Mouse (Mus musculus) myocyte (in vitro differentiated cells): ENCODE measurements around the gene Noct. TPM values are rescaled to one million over a fixed set of nuclear protein-coding genes. Genes with fewer than 3 reads are reported as not detected.

Source experiments
- H3K27me3 ChIP-seq: one replicate; pipeline ENCODE4 v1.6.1; 2011; ENCODE audit not compliant: control insufficient read depth, insufficient read depth, insufficient read length
- H3K36me3 ChIP-seq: one replicate; pipeline ENCODE4 v1.6.1; 2011; ENCODE audit not compliant: control insufficient read depth, insufficient read depth
- H3K4me2 ChIP-seq: one replicate; pipeline ENCODE4 v1.6.1; 2011; ENCODE audit warnings: low read depth, control low read depth
- H3K4me3 ChIP-seq: one replicate; pipeline ENCODE4 v1.5.1; 2011; ENCODE audit warnings: mild to moderate bottlenecking, control low read depth, moderate library complexity
- H3K79me2 ChIP-seq: one replicate; pipeline ENCODE4 v1.6.1; 2011; ENCODE audit not compliant: control insufficient read depth, insufficient read depth
- H3ac ChIP-seq: one replicate; pipeline ENCODE4 v1.6.1; 2011; ENCODE audit not compliant: control insufficient read depth, insufficient read length
- CEBPB ChIP-seq: IDR thresholded peaks from 2 replicates; pipeline ENCODE4 v1.6.1; 2011; ENCODE audit warnings: mild to moderate bottlenecking, moderate library complexity; ENCODE audit not compliant: poor library complexity, insufficient read depth, severe bottlenecking
- E2F4 ChIP-seq: IDR thresholded peaks from one replicate; pipeline ENCODE4 v1.6.1; 2011; ENCODE audit warnings: mild to moderate bottlenecking, control low read depth, moderate library complexity; ENCODE audit not compliant: insufficient read depth
- MAX ChIP-seq: IDR thresholded peaks from one replicate; pipeline ENCODE4 v1.6.1; 2011; ENCODE audit warnings: low read depth, mild to moderate bottlenecking, control low read depth
- MYOD1 ChIP-seq, 3 experiments: IDR thresholded peaks; one replicate each; pipeline ENCODE4 v1.6.1; 2011; ENCODE audit warnings: control low read depth in 2 of 3, low read depth in 2 of 3, mild to moderate bottlenecking in 2 of 3, moderate library complexity in 1 of 3; ENCODE audit not compliant: insufficient read length in 2 of 3, control insufficient read depth in 1 of 3
- MYOG ChIP-seq, 3 experiments: IDR thresholded peaks; one replicate each; pipeline ENCODE4 v1.6.1; 2011; ENCODE audit warnings: control low read depth in 2 of 3, low read depth in 2 of 3, mild to moderate bottlenecking in 2 of 3; ENCODE audit not compliant: insufficient read length in 2 of 3, control insufficient read depth in 1 of 3, insufficient read depth in 1 of 3
- POLR2A ChIP-seq: IDR thresholded peaks from one replicate; pipeline ENCODE4 v1.6.1; 2011; ENCODE audit warnings: low read depth, mild to moderate bottlenecking, control low read depth, moderate library complexity; ENCODE audit not compliant: insufficient read length
- POLR2AphosphoS2 ChIP-seq: IDR thresholded peaks from one replicate; pipeline ENCODE4 v1.6.1; 2011; ENCODE audit warnings: low read depth, control low read depth; ENCODE audit not compliant: insufficient read length
- REST ChIP-seq: IDR thresholded peaks from one replicate; pipeline ENCODE4 v1.6.1; 2011; ENCODE audit warnings: mild to moderate bottlenecking, control low read depth, moderate library complexity; ENCODE audit not compliant: insufficient read depth, insufficient read length
- SRF ChIP-seq: IDR thresholded peaks from one replicate; pipeline ENCODE4 v1.6.1; 2011; ENCODE audit warnings: low read depth; ENCODE audit not compliant: control insufficient read depth, insufficient read length
- TCF12 ChIP-seq: IDR thresholded peaks from one replicate; pipeline ENCODE4 v1.6.1; 2011; ENCODE audit warnings: mild to moderate bottlenecking, control low read depth; ENCODE audit not compliant: poor library complexity, insufficient read depth, severe bottlenecking
- TCF3 ChIP-seq: IDR thresholded peaks from one replicate; pipeline ENCODE4 v1.6.1; 2011; ENCODE audit warnings: low read depth, control low read depth; ENCODE audit not compliant: insufficient read length
- USF1 ChIP-seq: IDR thresholded peaks from one replicate; pipeline ENCODE4 v1.6.1; 2011; ENCODE audit warnings: low read depth, mild to moderate bottlenecking, control low read depth, moderate library complexity
- polyA plus RNA-seq: library from polyadenylated mRNA; unstranded; fragments of >200 nt; fragmentation: generic; extraction: Trizol; gene quantifications from one replicate; pipeline ENCODE4 v1.2.1, GENCODE M21; 2012; ENCODE audit warnings: missing spikeins

Gene Noct
- polyA plus RNA-seq, 1 experiment: 7.2 TPM

GRCm38 (mm10) chr3:51234752-51235055 is 10.5 kb downstream of the Noct start:
- Histone ChIP-seq H3K27me3 (no peaks in the 10 kb centered on the region), H3K36me3 (no peaks in the 10 kb centered on the region), H3K4me3 (no peak overlapping the region), H3K4me2 (no peak overlapping the region), H3K79me2 (peaks cover 48% of the 10 kb centered on the region), H3ac (no peak overlapping the region)
- TF ChIP-seq SRF (no peak), MYOD1 (IDR thresholded peaks at IDR 0.05; ENCODE audit: control insufficient read depth in 1 of 3, insufficient read length in 2 of 3, low read depth in 2 of 3) (no peak), CEBPB (no peak), POLR2AphosphoS2 (no peak), TCF3 (no peak), POLR2A (no peak), MAX (no peak), E2F4 (no peak), MYOG (IDR thresholded peaks at IDR 0.05; ENCODE audit: control insufficient read depth in 1 of 3, insufficient read depth in 1 of 3, insufficient read length in 2 of 3, low read depth in 2 of 3) (no peak), REST (no peak), USF1 (no peak)

GRCm38 (mm10) chr3:51238515-51238914 is 14.3 kb downstream of the Noct start:
- H3K4me2 ChIP-seq: no peak overlapping the region
- H3K27me3 ChIP-seq: no peaks in the 10 kb centered on the region
- peaks cover 23% of the 10 kb centered on the region for H3K79me2 ChIP-seq
- H3ac ChIP-seq: no peak overlapping the region
- no peak for TF ChIP-seq POLR2A
- no peak for TF ChIP-seq CEBPB
- TF ChIP-seq MYOG (IDR thresholded peaks at IDR 0.05; ENCODE audit: control insufficient read depth in 1 of 3, insufficient read depth in 1 of 3, insufficient read length in 2 of 3, low read depth in 2 of 3): no peak
- TF ChIP-seq E2F4: no peak
- TF ChIP-seq USF1: no peak
- no peak for TF ChIP-seq TCF12
- H3K36me3 ChIP-seq: no peaks in the 10 kb centered on the region
- H3K4me3 ChIP-seq: no peak overlapping the region

- Histone ChIP-seq H3ac (no peak overlapping the region), H3K4me2 (no peak overlapping the region), H3K36me3 (no peaks in the 10 kb centered on the region), H3K79me2 (peaks cover 18% of the 10 kb centered on the region), H3K4me3 (no peak overlapping the region), H3K27me3 (no peaks in the 10 kb centered on the region)
- TF ChIP-seq MYOG (IDR thresholded peaks at IDR 0.05; ENCODE audit: control insufficient read depth in 1 of 3, insufficient read depth in 1 of 3, insufficient read length in 2 of 3, low read depth in 2 of 3) (no peak), MYOD1 (IDR thresholded peaks at IDR 0.05; ENCODE audit: control insufficient read depth in 1 of 3, insufficient read length in 2 of 3, low read depth in 2 of 3) (no peak), TCF3 (no peak), USF1 (no peak), SRF (no peak), POLR2A (no peak)
These were observed 15.3 kb downstream of the Noct start for GRCm38 (mm10) chr3:51239541-51239940.

GRCm38 (mm10) chr3:51247704-51248103 is 23.5 kb downstream of the Noct start:
- Histone ChIP-seq H3K4me3 (no peak overlapping the region), H3K36me3 (peaks cover 21% of the 10 kb centered on the region), H3K4me2 (no peak overlapping the region)

GRCm38 (mm10) chr3:51248600-51248999 is 24.4 kb downstream of the Noct start:
- H3K36me3 ChIP-seq: peaks cover 29% of the 10 kb centered on the region
- no peak for TF ChIP-seq REST
- TF ChIP-seq USF1: no peak
- no peak for TF ChIP-seq SRF
- no peak for TF ChIP-seq MAX
- no peak for TF ChIP-seq TCF12
- TF ChIP-seq TCF3: no peak
- no peak for TF ChIP-seq MYOG (IDR thresholded peaks at IDR 0.05; ENCODE audit: control insufficient read depth in 1 of 3, insufficient read depth in 1 of 3, insufficient read length in 2 of 3, low read depth in 2 of 3)
- TF ChIP-seq E2F4: no peak
- TF ChIP-seq POLR2A: no peak
- no peak for TF ChIP-seq CEBPB
- H3K4me2 ChIP-seq: no peak overlapping the region
- no peak overlapping the region for H3K4me3 ChIP-seq
- no peaks in the 10 kb centered on the region for H3K27me3 ChIP-seq
- H3K79me2 ChIP-seq: peaks cover 16% of the 10 kb centered on the region
- H3ac ChIP-seq: no peak overlapping the region

More at GRCm38 (mm10) chr3:51247704-51248103, 23.5 kb downstream of the Noct start:
- Histone ChIP-seq H3K27me3 (no peaks in the 10 kb centered on the region), H3K79me2 (peaks cover 16% of the 10 kb centered on the region), H3ac (no peak overlapping the region)
- TF ChIP-seq TCF12: no peak
- TF ChIP-seq TCF3: no peak
- TF ChIP-seq REST: no peak
- no peak for TF ChIP-seq E2F4
- no peak for TF ChIP-seq SRF
- TF ChIP-seq MYOD1 (IDR thresholded peaks at IDR 0.05; ENCODE audit: control insufficient read depth in 1 of 3, insufficient read length in 2 of 3, low read depth in 2 of 3): no peak
- no peak for TF ChIP-seq MYOG (IDR thresholded peaks at IDR 0.05; ENCODE audit: control insufficient read depth in 1 of 3, insufficient read depth in 1 of 3, insufficient read length in 2 of 3, low read depth in 2 of 3)
